Mouse (Mus musculus) lung, embryonic 14.5 days (tissue): ENCODE data around the gene Dusp7. TPM values are rescaled to one million over a fixed set of nuclear protein-coding genes. Genes with fewer than 3 reads are reported as not detected.

ENCODE experiments used
- ATAC-seq: fragments of 200-750 bp; cut with Nextera tagmentation; 2 replicates; pipeline ENCODE4 v1.8.0; 2017; ENCODE audit warnings: mild to moderate bottlenecking, moderate TSS enrichment, moderate library complexity; ENCODE audit not compliant: insufficient read depth
- DNase-seq: peaks from one replicate; pipeline ENCODE4 v3.0.0-alpha.2; 2015
- H3K27ac ChIP-seq: fragments of 300-500 bp; sonication (generic); 2 replicates; pipeline ENCODE4 v1.5.1; 2014; ENCODE audit warnings: low read depth, mild to moderate bottlenecking, moderate library complexity
- H3K27me3 ChIP-seq: fragments of 300-500 bp; sonication (generic); 2 replicates; pipeline ENCODE4 v1.6.1; 2014; ENCODE audit warnings: low read length, control low read depth; ENCODE audit not compliant: insufficient read depth
- H3K36me3 ChIP-seq: fragments of 300-500 bp; sonication (generic); 2 replicates; pipeline ENCODE4 v1.6.1; 2014; ENCODE audit warnings: control low read depth; ENCODE audit not compliant: insufficient read depth
- H3K4me1 ChIP-seq: fragments of 300-500 bp; sonication (generic); 2 replicates; pipeline ENCODE4 v1.6.1; 2014; ENCODE audit warnings: antibody characterized with exemption, control low read depth; ENCODE audit not compliant: insufficient read depth
- H3K4me2 ChIP-seq: fragments of 300-500 bp; sonication (generic); 2 replicates; pipeline ENCODE4 v1.6.1; 2014; ENCODE audit warnings: mild to moderate bottlenecking
- H3K4me3 ChIP-seq: fragments of 300-500 bp; sonication (generic); 2 replicates; pipeline ENCODE4 v1.5.1; 2014; ENCODE audit warnings: low read depth, low read length
- H3K9ac ChIP-seq: fragments of 300-500 bp; sonication (generic); 2 replicates; pipeline ENCODE4 v1.6.1; 2014
- H3K9me3 ChIP-seq: fragments of 300-500 bp; sonication (generic); 2 replicates; pipeline ENCODE4 v1.6.1; 2016; ENCODE audit warnings: low read depth, low read length, control low read depth
- CTCF ChIP-seq: IDR thresholded peaks from 2 replicates; pipeline ENCODE4 v1.5.1; 2016; ENCODE audit warnings: antibody characterized with exemption, low read depth
- WGBS: fragments of 180-500 bp; shearing (Covaris S2); extraction: QIAGEN DNeasy Blood & Tissue Kit; methylation state at CpG from one replicate; pipeline ENCODE4 v1.1.7; 2014; 5-methylcytosine and 5-hydroxymethylcytosine counted together
- polyA plus RNA-seq: library from polyadenylated mRNA; unstranded; fragments of >200 nt; fragmentation: Nextera tagmentation; extraction: Ambion mirVana; gene quantifications from 2 replicates; pipeline ENCODE4 v1.2.1, GENCODE M21; 2014

Gene Dusp7
- polyA plus RNA-seq, 1 experiment from 2014 or later: 27.3 TPM

- H3K4me2 ChIP-seq: no peak overlapping the region
- H3K4me1 ChIP-seq: no peaks in the 10 kb centered on the region
- no peak for TF ChIP-seq CTCF
- DNase-seq (no peak), ATAC-seq (no peak)
- WGBS: 94% methylated on average over 8 of the region's 8 CpGs
- no peaks in the 10 kb centered on the region for H3K9me3 ChIP-seq
- no peaks in the 10 kb centered on the region for H3K27me3 ChIP-seq
- H3K4me3 ChIP-seq: no peak overlapping the region
- H3K27ac ChIP-seq: no peak overlapping the region
- no peak overlapping the region for H3K9ac ChIP-seq
- peaks cover 51% of the 10 kb centered on the region for H3K36me3 ChIP-seq
These were observed 8.8 kb downstream of the Dusp7 start for GRCm38 (mm10) chr9:106377247-106377646.

- no peak for TF ChIP-seq CTCF
- Histone ChIP-seq H3K9ac (no peak overlapping the region), H3K4me1 (no peaks in the 10 kb centered on the region), H3K36me3 (peaks cover 43% of the 10 kb centered on the region), H3K27me3 (no peaks in the 10 kb centered on the region), H3K4me3 (no peak overlapping the region), H3K4me2 (no peak overlapping the region), H3K27ac (no peak overlapping the region), H3K9me3 (no peaks in the 10 kb centered on the region)
- DNase-seq (no peak), ATAC-seq (no peak)
- 83% methylated on average over 3 of the region's 3 CpGs for WGBS
These were observed 9.6 kb downstream of the Dusp7 start for GRCm38 (mm10) chr9:106378045-106378444.

- Histone ChIP-seq H3K27ac (no peak overlapping the region), H3K9me3 (no peaks in the 10 kb centered on the region), H3K4me2 (no peak overlapping the region), H3K4me3 (no peak overlapping the region), H3K36me3 (peaks cover 36% of the 10 kb centered on the region), H3K4me1 (no peaks in the 10 kb centered on the region), H3K27me3 (no peaks in the 10 kb centered on the region), H3K9ac (no peak overlapping the region)
- DNase-seq (no peak), ATAC-seq (no peak)
- WGBS: 60% methylated on average over 9 of the region's 9 CpGs
- TF ChIP-seq CTCF: no peak
These were observed 10.3 kb downstream of the Dusp7 start for GRCm38 (mm10) chr9:106378753-106379152.

- DNase-seq (no peak), ATAC-seq (no peak)
- Histone ChIP-seq H3K9me3 (no peaks in the 10 kb centered on the region), H3K4me2 (no peak overlapping the region), H3K9ac (no peak overlapping the region), H3K4me1 (peaks cover 9% of the 10 kb centered on the region), H3K27ac (no peak overlapping the region), H3K27me3 (no peaks in the 10 kb centered on the region), H3K36me3 (no peaks in the 10 kb centered on the region), H3K4me3 (no peak overlapping the region)
- TF ChIP-seq CTCF: no peak
- WGBS: 77% methylated on average over 12 of the region's 12 CpGs
These were observed 17.9 kb downstream of the Dusp7 start for GRCm38 (mm10) chr9:106386181-106386864.

GRCm38 (mm10) chr9:106392828-106393527, 24.5 kb downstream of the Dusp7 start:
- Histone ChIP-seq H3K9ac (no peak overlapping the region), H3K4me2 (no peak overlapping the region), H3K4me3 (no peak overlapping the region), H3K9me3 (no peaks in the 10 kb centered on the region), H3K27me3 (no peaks in the 10 kb centered on the region), H3K27ac (no peak overlapping the region), H3K4me1 (peaks cover 3% of the 10 kb centered on the region; the same call in 1 of the 2 replicates), H3K36me3 (no peaks in the 10 kb centered on the region)
- ATAC-seq (no peak), DNase-seq (no peak)
- no peak for TF ChIP-seq CTCF
- 69% methylated on average over 11 of the region's 11 CpGs for WGBS

GRCm38 (mm10) chr9:106393548-106393947, 25.1 kb downstream of the Dusp7 start:
- Histone ChIP-seq H3K4me3 (no peak overlapping the region), H3K9ac (no peak overlapping the region), H3K4me2 (no peak overlapping the region), H3K4me1 (peaks cover 3% of the 10 kb centered on the region; the same call in 1 of the 2 replicates), H3K9me3 (no peaks in the 10 kb centered on the region), H3K27me3 (no peaks in the 10 kb centered on the region), H3K36me3 (no peaks in the 10 kb centered on the region), H3K27ac (no peak overlapping the region)
- no peak for ATAC-seq
- TF ChIP-seq CTCF: no peak
- DNase-seq: no peak
- WGBS: 77% methylated on average over 8 of the region's 8 CpGs
